Mouse (Mus musculus) urinary bladder, postnatal 25 days (tissue): ENCODE results near the gene Mecr.
A peak's percentile ranks its signal among the peaks of the same experiment; 100 is the strongest.

Experiments
- DNase-seq: peaks from one replicate; pipeline ENCODE4 v3.0.0; 2022; ENCODE audit warnings: low spot score

The Mecr gene

DNA sequence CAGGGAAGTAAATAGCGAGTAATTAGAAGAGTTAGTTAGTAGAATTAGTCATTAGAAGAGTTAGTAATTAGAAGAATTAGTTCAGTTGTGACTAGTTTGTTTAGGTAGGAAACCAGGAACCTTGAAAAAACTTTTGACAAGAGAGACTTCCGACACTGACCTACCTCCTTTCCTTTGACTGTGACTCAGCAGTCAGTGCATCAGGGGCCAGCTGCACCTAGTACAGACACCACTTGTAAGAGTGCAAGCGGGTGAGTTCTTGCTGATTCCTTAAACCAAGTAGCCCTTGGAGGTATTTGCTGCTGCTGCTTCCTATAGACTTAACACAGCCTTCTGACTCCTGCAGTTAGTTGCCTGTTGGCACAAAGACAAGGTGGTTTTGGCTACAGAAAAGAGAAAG, 47.4 kb downstream of the Mecr start:
- no peak for DNase-seq

DNA sequence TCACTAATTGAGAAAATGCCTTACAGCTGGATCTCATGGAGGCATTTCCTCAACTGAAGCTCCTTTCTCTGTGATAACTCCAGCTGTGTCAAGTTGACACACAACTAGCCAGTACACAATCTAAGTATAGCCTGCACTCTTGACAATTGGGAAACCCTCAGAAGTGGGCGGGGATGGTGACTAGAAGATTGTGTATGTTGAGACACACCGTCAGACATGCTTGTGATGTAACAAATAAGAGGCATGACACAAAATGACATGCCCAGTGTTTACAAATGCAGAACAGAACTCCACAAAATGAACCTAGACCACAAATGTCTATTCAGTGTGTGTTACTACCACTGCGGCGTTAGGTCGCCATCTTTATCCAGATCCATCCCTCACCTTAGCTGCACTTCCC, 53.8 kb downstream of the Mecr start:
- no peak for DNase-seq

DNA sequence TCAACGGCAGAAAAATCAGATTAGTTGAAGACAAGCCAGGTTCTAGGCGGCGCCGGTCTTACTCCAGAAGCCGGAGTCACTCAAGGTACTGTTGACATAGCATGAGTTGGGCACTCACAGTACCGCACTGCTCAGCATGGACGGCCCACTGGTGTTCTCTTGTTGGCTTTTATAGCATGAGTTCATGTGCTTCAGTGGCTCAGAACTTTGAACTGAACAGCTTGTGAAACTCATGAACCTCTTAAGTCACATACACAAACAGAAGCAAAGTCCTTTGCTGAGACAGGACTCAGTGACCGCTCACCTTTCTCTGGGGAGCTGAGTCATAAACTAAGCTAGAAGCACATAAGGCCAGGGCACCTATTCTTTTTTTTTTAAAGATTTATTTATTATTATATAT, 54.5 kb downstream of the Mecr start:
- no peak for DNase-seq

DNA sequence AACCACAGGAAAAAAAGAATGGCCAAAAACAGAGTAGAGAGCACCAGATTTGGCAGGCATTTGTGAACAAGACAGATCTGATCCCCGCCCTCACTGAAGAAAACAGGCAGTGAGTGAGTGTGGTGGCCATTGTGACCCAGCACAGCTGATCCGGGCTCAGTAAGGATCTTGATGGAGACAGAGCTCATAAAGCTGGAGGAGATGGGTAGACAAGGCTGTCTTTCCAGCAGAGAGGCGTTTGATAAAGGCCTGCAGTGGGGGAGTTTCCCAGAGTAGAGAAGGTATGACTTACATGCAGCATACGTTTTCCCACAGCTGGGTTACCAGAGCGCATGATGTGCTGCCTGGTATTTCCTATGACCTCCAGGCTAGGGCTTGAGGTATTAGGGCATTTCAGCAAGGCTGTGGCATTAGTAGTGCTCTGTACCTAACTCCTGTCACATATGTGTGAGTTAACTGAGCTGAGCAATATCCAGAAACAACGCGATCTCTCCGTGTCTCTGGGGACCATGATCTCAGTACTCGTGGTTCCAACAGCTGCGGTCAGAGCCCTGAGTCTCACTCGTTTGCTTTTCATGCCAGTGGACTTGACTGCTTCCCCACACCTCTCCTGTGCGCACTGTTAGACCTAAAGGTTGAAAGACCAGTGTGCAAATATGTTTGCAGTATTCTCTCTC, 55.4 kb downstream of the Mecr start:
- no peak for DNase-seq

DNA sequence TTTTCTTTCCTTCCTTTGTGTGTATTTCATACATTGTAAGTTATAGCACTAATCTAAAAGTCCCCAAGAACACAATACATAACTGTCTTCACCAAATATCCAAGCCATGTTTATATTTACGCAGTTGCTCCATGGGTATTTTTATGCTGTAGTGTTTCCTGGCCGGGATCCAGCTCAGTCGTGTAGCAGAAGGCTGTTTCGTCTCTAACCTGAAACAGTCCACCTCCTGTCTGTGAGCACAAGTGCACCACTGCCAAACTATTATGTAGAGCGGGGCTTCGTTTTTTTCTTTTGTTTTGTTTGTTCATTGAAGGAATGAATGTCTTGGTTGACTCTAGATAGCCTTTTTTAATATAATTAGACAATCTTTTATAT, 55.9 kb downstream of the Mecr start:
- DNase-seq = no peak

DNA sequence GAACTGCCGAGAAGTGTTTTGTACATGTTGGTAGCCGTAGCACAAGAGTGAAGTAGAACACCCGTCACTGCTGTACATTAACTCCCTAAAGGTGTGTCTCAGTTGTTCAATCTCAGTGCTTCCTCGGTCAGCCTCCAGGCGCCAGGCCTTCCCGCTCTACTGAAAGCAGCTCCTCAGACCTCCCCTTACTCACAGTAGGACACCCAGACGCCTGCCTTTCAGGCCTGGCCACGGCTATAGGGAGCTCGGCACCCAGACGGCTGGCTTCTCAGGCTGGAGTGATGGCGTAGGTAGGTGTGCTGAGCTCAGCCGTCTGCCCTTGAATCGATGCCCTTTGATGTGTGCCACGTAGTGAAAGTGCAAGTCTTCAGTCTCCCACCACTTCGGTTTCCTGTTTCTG, 57.8 kb downstream of the Mecr start:
- DNase-seq = no peak

DNA sequence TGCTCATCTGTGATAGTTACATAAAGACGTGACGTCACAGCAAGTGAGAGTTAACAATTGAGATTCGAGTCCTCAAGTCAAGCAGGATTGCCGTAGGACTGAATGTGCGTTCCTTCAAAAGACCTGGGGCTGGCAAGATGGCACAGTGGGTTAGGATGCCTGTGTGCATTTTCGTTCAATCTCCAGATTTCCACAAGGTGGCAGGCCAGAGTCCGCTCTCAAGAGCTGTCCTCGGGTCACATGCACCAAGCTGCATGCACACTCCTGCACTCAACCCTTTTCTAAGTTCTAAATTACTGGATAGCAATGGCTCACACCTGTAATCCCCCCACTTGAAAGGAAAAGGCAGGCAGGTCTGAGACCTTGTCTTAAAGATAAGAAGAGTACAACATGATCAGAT, 61.2 kb downstream of the Mecr start:
- DNase-seq = no peak

DNA sequence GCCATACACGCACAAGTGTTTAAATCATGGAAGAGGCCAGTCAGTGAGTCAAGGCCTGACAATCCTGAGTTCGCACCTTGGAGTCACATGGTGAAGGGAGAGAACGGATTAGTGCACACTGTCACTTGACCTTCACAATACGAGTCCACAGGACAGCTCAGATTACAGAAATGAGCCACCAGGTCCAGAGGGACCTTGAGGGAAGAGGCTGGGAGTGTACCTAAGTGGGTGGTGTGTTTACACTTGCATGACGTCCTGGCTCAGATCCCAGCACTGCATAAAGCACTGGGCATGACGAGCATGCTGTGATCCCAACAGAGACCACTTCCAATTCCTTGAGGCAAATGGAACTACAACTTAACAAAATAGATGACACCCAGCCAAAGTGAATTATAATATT, 63.2 kb downstream of the Mecr start:
- no peak for DNase-seq

- no peak for DNase-seq
Measured at GRCm38 (mm10) chr4:131907912-131908311, 64.6 kb downstream of the Mecr start.

- DNase-seq = no peak
Measured at GRCm38 (mm10) chr4:131910237-131910994, 67.1 kb downstream of the Mecr start.

DNA sequence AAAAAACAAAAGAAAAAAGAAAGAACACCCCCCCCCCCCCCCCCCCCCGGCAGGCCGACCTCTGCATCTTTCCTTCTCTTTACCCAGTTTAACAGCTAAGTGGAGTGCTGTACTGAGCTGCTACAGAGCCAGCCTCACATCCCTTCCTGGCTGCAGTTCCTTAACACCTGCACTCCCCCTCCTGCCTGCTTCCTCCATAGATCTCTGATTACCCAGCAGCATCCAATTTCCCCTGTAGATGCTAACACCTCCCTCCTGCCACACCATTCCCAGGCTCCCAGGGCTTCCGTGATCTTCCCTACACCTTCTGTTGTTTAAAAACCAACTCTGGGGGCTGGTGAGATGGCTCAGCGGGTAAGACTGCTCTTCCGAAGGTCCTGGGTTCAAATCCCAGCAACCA, 68.3 kb downstream of the Mecr start:
- no peak for DNase-seq

- DNase-seq = no peak
Measured at GRCm38 (mm10) chr4:131913526-131913925, 70.3 kb downstream of the Mecr start.

- no peak for DNase-seq
Measured at GRCm38 (mm10) chr4:131914046-131914643, 70.9 kb downstream of the Mecr start.

DNA sequence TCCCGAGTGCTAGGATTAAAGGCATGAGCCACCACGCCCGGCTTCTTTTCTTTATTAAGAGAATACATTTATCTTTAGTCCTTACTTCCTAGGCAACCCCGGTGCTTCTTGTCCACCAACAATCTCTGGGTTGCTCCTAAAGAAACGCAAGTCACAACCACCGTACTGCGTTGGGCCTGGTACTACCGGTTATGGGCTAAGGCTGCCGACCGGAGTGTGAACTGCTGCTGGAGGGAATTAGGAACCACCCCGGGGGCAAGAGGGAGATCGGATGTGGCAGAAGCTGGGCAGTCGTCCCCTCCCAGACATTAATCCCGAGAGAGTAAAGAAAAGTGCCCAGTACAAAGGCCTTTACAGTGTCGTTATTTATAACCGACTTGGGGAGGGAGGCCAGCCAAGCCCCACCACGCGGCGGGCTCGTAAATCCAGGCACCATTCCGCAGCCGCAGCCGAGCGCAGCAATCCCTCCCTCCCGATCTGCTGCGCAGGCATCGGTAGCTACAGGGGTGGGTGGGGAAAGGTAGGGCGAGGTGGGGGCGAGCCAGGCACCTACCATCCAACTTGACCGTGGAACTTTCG, 71.7 kb downstream of the Mecr start:
- DNase-seq = no peak

GRCm38 (mm10) chr4:131915821-131916328, 72.6 kb downstream of the Mecr start:
- DNase-seq = no peak

DNA sequence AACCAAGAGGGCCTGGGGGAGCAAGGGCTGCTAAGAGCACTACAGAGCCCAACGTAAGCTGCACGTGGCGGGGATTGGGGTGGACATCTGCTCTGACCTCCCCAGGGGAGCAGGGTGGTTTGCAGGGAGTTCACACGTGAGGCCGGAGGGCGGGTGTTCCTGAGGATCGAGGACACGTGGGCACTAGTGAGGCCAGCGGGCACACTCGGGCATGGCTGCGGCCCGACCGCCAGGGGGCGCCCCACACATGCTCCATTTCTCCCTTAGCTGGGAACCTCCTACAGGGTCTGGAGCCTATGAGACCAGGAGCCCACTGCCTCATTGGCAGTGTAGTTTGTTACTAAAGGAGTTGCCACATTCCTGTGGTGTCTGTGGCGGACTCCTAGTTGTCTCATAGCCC, 73.2 kb downstream of the Mecr start:
- DNase-seq = peak; percentile 79

GRCm38 (mm10) chr4:131917010-131917555, 73.8 kb downstream of the Mecr start:
- no peak for DNase-seq
